Mouse (Mus musculus) lung, embryonic 16.5 days (tissue): ENCODE measurements around the gene Twnk. TPM values are rescaled to one million over a fixed set of nuclear protein-coding genes. Genes with fewer than 3 reads are reported as not detected.

Experiments used
- ATAC-seq: fragments of 200-750 bp; cut with Nextera tagmentation; 2 replicates; pipeline ENCODE4 v1.8.0; 2017; ENCODE audit warnings: low read depth, mild to moderate bottlenecking, moderate library complexity
- H3K27ac ChIP-seq: fragments of 300-500 bp; sonication (generic); 2 replicates; pipeline ENCODE4 v1.5.1; 2014; ENCODE audit warnings: mild to moderate bottlenecking, control low read depth, low read length
- H3K27me3 ChIP-seq: fragments of 300-500 bp; sonication (generic); 2 replicates; pipeline ENCODE4 v1.6.1; 2014; ENCODE audit warnings: low read depth, low read length, mixed read lengths; ENCODE audit not compliant: control insufficient read depth, insufficient read depth
- H3K36me3 ChIP-seq: fragments of 300-500 bp; sonication (generic); 2 replicates; pipeline ENCODE4 v1.6.1; 2014; ENCODE audit warnings: low read length; ENCODE audit not compliant: control insufficient read depth, insufficient read depth
- H3K4me1 ChIP-seq: fragments of 300-500 bp; sonication (generic); replicated peaks from 2 replicates; pipeline ENCODE4 v1.6.1; 2014; ENCODE audit warnings: low read length, mixed read lengths; ENCODE audit not compliant: control insufficient read depth, insufficient read depth
- H3K4me2 ChIP-seq: fragments of 300-500 bp; sonication (generic); 2 replicates; pipeline ENCODE4 v1.6.1; 2014; ENCODE audit warnings: low read depth, low read length, control low read depth
- H3K4me3 ChIP-seq: fragments of 300-500 bp; sonication (generic); 2 replicates; pipeline ENCODE4 v1.5.1; 2014; ENCODE audit warnings: mild to moderate bottlenecking, low read length, control low read depth
- H3K9ac ChIP-seq: fragments of 300-500 bp; sonication (generic); 2 replicates; pipeline ENCODE4 v1.6.1; 2014; ENCODE audit warnings: low read length, control low read depth
- H3K9me3 ChIP-seq: fragments of 300-500 bp; sonication (generic); 2 replicates; pipeline ENCODE4 v1.6.1; 2016; ENCODE audit warnings: low read length; ENCODE audit not compliant: control insufficient read depth
- WGBS: fragments of 180-500 bp; shearing (Covaris S2); extraction: QIAGEN DNeasy Blood & Tissue Kit; methylation state at CpG from one replicate; pipeline ENCODE4 v1.1.7; 2014; 5-methylcytosine and 5-hydroxymethylcytosine counted together
- polyA plus RNA-seq: library from polyadenylated mRNA; unstranded; fragments of >200 nt; fragmentation: Nextera tagmentation; extraction: Ambion mirVana; gene quantifications from 2 replicates; pipeline ENCODE4 v1.2.1, GENCODE M21; 2015

Gene Twnk
- 19.8 and 19.9 TPM in 2 replicates for polyA plus RNA-seq

DNA sequence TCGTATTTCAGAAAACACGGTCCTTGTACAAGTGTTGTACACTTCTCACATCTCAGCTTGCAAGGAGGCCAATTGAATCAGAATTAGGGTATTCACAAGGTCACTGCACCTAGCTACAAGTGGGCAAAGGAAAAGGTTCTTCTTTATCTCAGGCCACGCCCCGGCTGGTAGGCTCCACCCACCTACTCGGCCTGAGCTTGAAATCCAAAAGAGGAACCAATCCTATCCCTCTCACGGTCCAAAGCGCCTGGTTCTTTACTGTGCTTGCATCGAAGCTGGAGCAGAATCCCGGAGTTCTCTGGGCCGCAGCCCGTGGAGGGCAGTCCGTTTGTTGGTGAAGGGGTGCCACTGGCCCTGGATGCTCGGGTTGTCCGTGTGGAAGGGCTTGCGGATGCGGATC, at the start of gene Twnk:
TSS of gene Twnk (plus strand) at position 220 of the 400 bp plus-strand sequence.
- H3K9ac ChIP-seq, result peak within 1 kb of the TSS; percentile 89
- H3K4me1 ChIP-seq, result peaks cover 19% of the 10 kb centered on the region
- ATAC-seq, result no peak
- H3K4me3 ChIP-seq, result peak within 1 kb of the TSS; percentile 98
- peak within 1 kb of the TSS; percentile 87 for H3K27ac ChIP-seq
- H3K27me3 ChIP-seq, result no peaks in the 10 kb centered on the region
- H3K4me2 ChIP-seq, result peak within 1 kb of the TSS; percentile 94
- 9% methylated on average over 16 of the region's 16 CpGs for WGBS
- H3K36me3 ChIP-seq, result peaks cover 14% of the 10 kb centered on the region
- H3K9me3 ChIP-seq, result no peaks in the 10 kb centered on the region

DNA sequence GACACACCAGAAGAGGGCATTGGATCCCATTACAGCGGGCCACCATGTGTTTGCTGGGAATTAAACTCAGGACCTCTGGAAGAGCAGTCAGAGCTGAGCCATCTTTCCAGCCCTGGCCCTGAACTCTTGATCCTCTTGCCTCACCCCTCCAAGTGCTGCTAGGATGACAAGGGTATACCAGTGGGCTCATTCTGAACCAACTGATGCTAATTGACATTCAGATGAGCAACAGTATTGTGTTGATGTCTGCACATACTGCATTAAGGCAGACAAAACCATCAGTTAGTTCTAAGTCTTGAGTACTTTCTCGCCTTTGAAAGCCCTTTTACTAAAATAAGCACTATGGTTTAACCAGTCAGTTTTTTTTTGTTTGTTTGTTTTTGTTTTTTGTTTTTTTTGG, 45.8 kb upstream of the Twnk start:
- Histone ChIP-seq H3K9ac (no peak overlapping the region), H3K9me3 (no peaks in the 10 kb centered on the region), H3K4me1 (no peaks in the 10 kb centered on the region), H3K36me3 (peaks cover 55% of the 10 kb centered on the region), H3K4me2 (no peak overlapping the region), H3K4me3 (no peak overlapping the region), H3K27me3 (no peaks in the 10 kb centered on the region), H3K27ac (no peak overlapping the region)
- ATAC-seq, result no peak
- whole genome bisulfite sequencing, result 98% methylated on average over 2 of the region's 2 CpGs

DNA sequence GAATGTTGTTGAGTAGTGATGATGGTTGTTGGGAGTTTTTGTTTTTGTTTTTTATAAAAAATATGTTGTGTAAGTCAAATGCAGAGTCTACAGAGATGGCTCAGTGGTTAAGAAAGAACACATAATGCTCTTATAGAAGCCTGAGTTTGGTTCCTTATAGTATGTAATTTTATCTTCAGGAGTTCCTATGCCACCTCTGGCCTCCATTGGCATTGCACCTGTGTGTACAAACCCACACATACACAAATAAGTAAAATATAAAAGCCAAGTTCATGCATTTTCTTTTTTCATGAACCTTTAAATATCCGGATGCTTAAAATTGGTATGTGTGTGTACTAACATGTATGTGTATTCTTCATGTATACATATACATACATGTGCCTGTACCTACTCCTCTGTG, 39.5 kb upstream of the Twnk start:
- H3K4me2 ChIP-seq, result no peak overlapping the region
- H3K9me3 ChIP-seq, result no peaks in the 10 kb centered on the region
- WGBS, result 94% methylated on average over 1 of the region's 1 CpGs
- no peaks in the 10 kb centered on the region for H3K27me3 ChIP-seq
- ATAC-seq, result no peak
- H3K27ac ChIP-seq, result no peak overlapping the region
- H3K36me3 ChIP-seq, result peaks cover 64% of the 10 kb centered on the region
- no peak overlapping the region for H3K9ac ChIP-seq
- H3K4me3 ChIP-seq, result no peak overlapping the region
- H3K4me1 ChIP-seq, result no peaks in the 10 kb centered on the region

DNA sequence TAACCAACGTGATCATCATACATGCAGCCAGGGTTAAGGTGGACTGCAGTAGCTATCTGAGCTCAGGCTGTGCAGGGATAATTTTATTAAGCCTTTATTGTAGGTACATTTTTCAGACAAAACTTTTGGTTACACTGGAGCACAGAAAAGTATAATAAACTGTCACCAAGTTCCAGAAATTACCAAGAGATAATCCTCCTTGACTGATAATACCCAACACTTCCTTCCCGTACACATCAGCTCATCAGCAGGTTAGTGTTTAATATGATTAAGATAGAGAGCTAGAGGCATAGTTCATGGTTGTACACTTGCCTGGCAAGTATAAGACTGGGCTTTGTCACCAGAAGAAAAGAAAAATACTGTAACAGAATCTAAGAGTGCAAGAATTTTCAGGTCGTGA, 37.1 kb upstream of the Twnk start:
- H3K9me3 ChIP-seq, result no peaks in the 10 kb centered on the region
- ATAC-seq, result no peak
- no peak overlapping the region for H3K4me3 ChIP-seq
- no peak overlapping the region for H3K9ac ChIP-seq
- H3K4me1 ChIP-seq, result no peaks in the 10 kb centered on the region
- no peak overlapping the region for H3K27ac ChIP-seq
- no peaks in the 10 kb centered on the region for H3K27me3 ChIP-seq
- no peak overlapping the region for H3K4me2 ChIP-seq
- WGBS, result 76% methylated on average over 3 of the region's 3 CpGs
- H3K36me3 ChIP-seq, result peaks cover 67% of the 10 kb centered on the region

DNA sequence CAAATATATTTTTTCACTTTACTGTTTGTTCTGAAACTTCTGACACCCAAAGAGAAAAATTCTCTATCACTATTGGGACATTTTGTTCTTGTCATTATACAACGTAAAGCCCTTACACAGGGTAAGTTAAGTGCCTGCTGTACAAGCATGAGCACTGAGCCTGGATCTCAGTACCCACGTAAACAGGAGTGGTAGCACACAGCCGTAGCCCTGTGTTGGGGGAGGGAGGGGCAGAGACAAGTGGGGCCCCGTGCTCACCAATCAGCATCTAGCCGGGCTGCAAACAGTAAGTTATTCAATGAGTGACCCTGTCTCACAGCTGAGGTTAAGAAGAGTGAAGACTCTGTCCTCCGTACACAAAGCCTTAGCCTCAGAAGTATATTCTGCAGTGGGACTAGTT, 28.8 kb upstream of the Twnk start:
- Histone ChIP-seq H3K4me1 (no peaks in the 10 kb centered on the region), H3K36me3 (peaks cover 74% of the 10 kb centered on the region), H3K27ac (no peak overlapping the region), H3K4me2 (no peak overlapping the region), H3K9me3 (no peaks in the 10 kb centered on the region), H3K9ac (no peak overlapping the region), H3K27me3 (no peaks in the 10 kb centered on the region), H3K4me3 (no peak overlapping the region)
- 71% methylated on average over 6 of the region's 6 CpGs for WGBS
- no peak for ATAC-seq

DNA sequence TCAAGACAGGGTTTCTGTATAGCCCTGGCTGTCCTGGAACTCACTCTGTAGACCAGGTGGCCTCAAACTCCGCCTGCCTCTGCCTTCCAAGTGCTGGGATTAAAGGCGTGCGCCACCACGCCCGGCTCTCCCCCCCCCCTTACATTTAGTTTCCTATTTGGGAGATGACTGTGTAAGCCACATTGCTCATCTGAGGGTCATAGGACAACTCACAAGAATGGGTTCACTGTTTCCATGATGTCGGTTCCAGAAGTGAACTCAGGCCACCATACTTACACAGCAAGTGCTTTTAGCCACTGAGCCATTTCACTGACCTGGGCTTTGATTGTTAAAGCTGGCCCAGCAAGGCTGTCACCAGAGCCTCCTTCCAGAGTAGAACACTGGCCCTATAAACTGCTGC, 28.3 kb upstream of the Twnk start:
- Histone ChIP-seq H3K9me3 (no peaks in the 10 kb centered on the region), H3K4me2 (no peak overlapping the region), H3K4me3 (no peak overlapping the region), H3K36me3 (peaks cover 76% of the 10 kb centered on the region), H3K27me3 (no peaks in the 10 kb centered on the region), H3K4me1 (no peaks in the 10 kb centered on the region), H3K9ac (no peak overlapping the region), H3K27ac (no peak overlapping the region)
- 79% methylated on average over 6 of the region's 6 CpGs for WGBS
- ATAC-seq, result no peak

DNA sequence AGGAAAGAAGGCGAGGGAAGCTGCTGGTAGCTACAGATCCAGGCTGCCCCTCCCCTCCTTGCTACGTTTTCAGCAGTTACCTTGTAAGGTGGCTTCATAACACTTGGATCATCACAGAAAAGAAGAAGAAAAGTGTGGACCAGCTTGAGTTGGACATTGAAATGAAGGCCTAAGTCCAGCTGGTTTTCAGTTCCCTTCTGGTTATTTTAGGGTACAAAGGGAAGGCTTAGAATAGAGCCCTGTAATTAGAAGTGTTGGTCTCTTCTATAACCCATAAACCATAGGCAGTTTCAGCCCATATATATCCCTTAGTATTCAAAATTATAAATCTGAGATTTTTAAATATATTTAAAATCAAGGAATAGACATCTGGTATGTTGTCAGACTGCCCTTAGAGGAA, 24.7 kb upstream of the Twnk start:
- no peak overlapping the region for H3K4me3 ChIP-seq
- H3K4me1 ChIP-seq, result no peaks in the 10 kb centered on the region
- no peaks in the 10 kb centered on the region for H3K9me3 ChIP-seq
- WGBS, result 65% methylated on average over 2 of the region's 2 CpGs
- H3K36me3 ChIP-seq, result peaks cover 49% of the 10 kb centered on the region
- H3K9ac ChIP-seq, result no peak overlapping the region
- H3K4me2 ChIP-seq, result no peak overlapping the region
- H3K27ac ChIP-seq, result no peak overlapping the region
- no peak for ATAC-seq
- H3K27me3 ChIP-seq, result no peaks in the 10 kb centered on the region

DNA sequence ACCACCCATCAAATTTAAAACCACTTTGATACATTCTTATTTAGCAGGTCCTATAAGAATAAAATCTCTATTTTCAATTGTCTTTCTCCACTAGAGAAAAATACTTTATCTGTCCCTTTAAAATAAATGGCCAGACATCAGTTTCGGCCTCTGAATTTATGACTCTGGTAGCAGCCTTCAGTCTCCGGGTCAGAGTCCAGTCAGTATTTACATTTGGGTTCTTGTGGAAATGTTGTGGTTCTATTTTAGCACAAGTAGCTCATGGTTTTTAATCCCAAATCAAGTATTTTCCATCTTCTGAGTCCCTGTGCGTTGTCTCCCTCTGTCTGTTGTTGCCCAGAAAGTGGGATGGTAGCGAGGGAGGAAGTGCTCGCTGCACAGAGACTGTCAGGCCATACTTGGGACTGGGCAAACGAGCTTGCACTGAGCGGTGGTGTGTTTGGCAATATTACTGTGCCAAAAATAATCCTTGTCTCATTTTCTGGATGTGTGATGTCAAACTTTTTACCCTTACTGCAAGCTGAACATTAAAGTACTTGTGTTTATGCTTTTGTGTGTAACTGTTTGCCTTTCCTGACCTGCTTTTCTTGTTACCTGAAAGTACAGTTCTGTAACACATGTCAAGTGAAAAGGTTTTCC, 22.9 kb upstream of the Twnk start:
- no peaks in the 10 kb centered on the region for H3K27me3 ChIP-seq
- H3K4me2 ChIP-seq, result no peak overlapping the region
- no peak overlapping the region for H3K27ac ChIP-seq
- ATAC-seq, result no peak
- WGBS, result 70% methylated on average over 7 of the region's 7 CpGs
- no peak overlapping the region for H3K9ac ChIP-seq
- H3K9me3 ChIP-seq, result no peaks in the 10 kb centered on the region
- peaks cover 31% of the 10 kb centered on the region for H3K36me3 ChIP-seq
- H3K4me3 ChIP-seq, result no peak overlapping the region
- no peaks in the 10 kb centered on the region for H3K4me1 ChIP-seq

DNA sequence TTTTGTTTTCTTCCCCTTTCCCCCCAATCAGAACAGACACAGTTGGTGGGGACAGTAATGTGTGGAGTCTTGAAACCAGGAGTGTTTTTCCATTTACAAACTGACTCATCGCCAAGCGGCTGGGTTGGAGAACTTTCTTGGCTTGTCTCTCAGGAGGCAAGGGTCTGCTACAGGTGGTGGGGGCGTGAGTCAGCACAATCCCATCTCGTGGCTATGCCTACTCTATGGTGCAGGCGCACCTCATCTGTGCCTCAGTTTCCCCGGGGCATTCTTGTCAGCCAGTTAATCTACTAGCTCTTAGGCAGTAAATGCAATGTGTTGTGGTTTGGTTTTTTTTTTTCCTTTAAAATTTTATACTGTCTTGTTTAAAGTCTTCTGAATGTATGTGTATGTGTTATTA, 22.1 kb upstream of the Twnk start:
- Histone ChIP-seq H3K4me2 (no peak overlapping the region), H3K36me3 (peaks cover 24% of the 10 kb centered on the region), H3K9me3 (no peaks in the 10 kb centered on the region), H3K27me3 (no peaks in the 10 kb centered on the region), H3K4me1 (peaks cover 1% of the 10 kb centered on the region), H3K4me3 (no peak overlapping the region), H3K9ac (no peak overlapping the region), H3K27ac (no peak overlapping the region)
- 87% methylated on average over 6 of the region's 6 CpGs for WGBS
- no peak for ATAC-seq

DNA sequence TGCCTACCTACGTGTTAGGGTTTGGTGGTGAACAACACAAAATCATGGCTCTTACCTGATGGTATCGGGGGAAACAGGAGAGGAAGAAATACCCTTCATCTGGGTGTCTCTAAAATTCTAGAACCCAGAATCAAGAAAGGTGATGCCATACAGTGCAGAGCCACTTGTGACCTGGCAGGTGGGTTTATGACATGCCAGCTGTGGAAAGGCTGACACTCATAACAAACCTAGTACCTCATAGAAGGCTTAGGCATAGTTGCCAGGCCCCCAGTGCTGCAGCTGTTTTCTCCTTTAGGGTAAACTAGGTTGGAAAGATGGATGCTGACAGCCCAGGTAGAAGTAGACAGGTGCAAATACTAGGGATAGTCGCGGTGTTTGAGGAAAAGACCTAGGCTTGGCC, 21.0 kb upstream of the Twnk start:
- Histone ChIP-seq H3K4me3 (no peak overlapping the region), H3K4me2 (no peak overlapping the region), H3K4me1 (peaks cover 7% of the 10 kb centered on the region), H3K27ac (no peak overlapping the region), H3K36me3 (peaks cover 17% of the 10 kb centered on the region), H3K27me3 (no peaks in the 10 kb centered on the region), H3K9ac (no peak overlapping the region), H3K9me3 (no peaks in the 10 kb centered on the region)
- ATAC-seq, result no peak
- 90% methylated on average over 4 of the region's 4 CpGs for WGBS
